ENCODE assay signal across 14 mouse cellular contexts in genomic region chr11:30231336-30231735, GRCm38 (mm10). TPM values are rescaled to one million over a fixed set of nuclear protein-coding genes. Genes with fewer than 3 reads are reported as not detected.
DNase-seq lines count a peak whose midpoint lies in the region; ATAC-seq and TF ChIP-seq lines count a peak whose summit lies in the region.
"Had no signal": no experiment of that assay in that cellular context is flagged by ENCODE, and none has a peak within 500 bp of the region (broad histone marks: within the 10 kb centered on the region; RNA-seq: fewer than 3 reads in every experiment).

No protein-coding gene starts in this region.

- WGBS in heart, adult 2 months: 11% methylated on average over 3 of the region's 3 CpGs
- 68% methylated on average over 3 of the region's 3 CpGs for WGBS in heart, embryonic 11.5 days (ENCODE audit: insufficient replicate concordance)
- 47% methylated on average over 3 of the region's 3 CpGs for WGBS in kidney, adult 2 months

- no peak for TF ChIP-seq POLR2A in heart, adult 2 months (IDR thresholded peaks at IDR 0.05; ENCODE audit: insufficient read depth, low read depth, low read length)
- no peak for TF ChIP-seq POLR2A in kidney, adult 2 months (IDR thresholded peaks at IDR 0.05; ENCODE audit: low read depth, low read length)

- ATAC-seq in heart, embryonic 11.5 days (replicated peaks; ENCODE audit: insufficient number of reproducible peaks, low FRiP score, low TSS enrichment): no peak
- ATAC-seq in megakaryocyte, adult 5-6 weeks (ENCODE audit: poor library complexity, severe bottlenecking): peak; percentile 45
- no peak for ATAC-seq in erythroblast, adult 5-6 weeks (replicated peaks; ENCODE audit: low FRiP score, poor library complexity, severe bottlenecking)
- ATAC-seq: midbrain, embryonic 15.5 days had no signal

- peak overlapping the region; percentile 60 for H3K27ac ChIP-seq in heart, adult 2 months
- no peak overlapping the region for H3K27ac ChIP-seq in heart, embryonic 11.5 days (ENCODE audit: low read depth, low read length)
- H3K27ac ChIP-seq in kidney, adult 2 months (ENCODE audit: insufficient read depth, low read depth, low read length): peak overlapping the region; percentile 98
- H3K27ac ChIP-seq: left cerebral cortex, adult 2 months; macrophage; midbrain, embryonic 15.5 days; neural tube, embryonic 12.5 days had no signal

- H3K79me2 ChIP-seq in heart, adult 2 months (replicated peaks; ENCODE audit: control insufficient read depth, insufficient read depth, low read length): peaks cover 13% of the 10 kb centered on the region

- H3K4me3 ChIP-seq in heart, adult 2 months: no peak overlapping the region; the same call in 1 of the 2 replicates
- no peak overlapping the region for H3K4me3 ChIP-seq in heart, embryonic 11.5 days (ENCODE audit: low read depth, low read length)
- no peak overlapping the region for H3K4me3 ChIP-seq in kidney, adult 2 months (ENCODE audit: insufficient read depth, low read depth, low read length)
- H3K4me3 ChIP-seq: erythroblast, embryonic 14.5 days; left cerebral cortex, adult 2 months; midbrain, embryonic 15.5 days; neural tube, embryonic 12.5 days had no signal

- TF ChIP-seq EP300 in heart, adult 2 months (IDR thresholded peaks at IDR 0.05; ENCODE audit: insufficient read depth, low read depth, low read length): no peak

- no peak overlapping the region for H3K4me2 ChIP-seq in heart, embryonic 11.5 days
- H3K4me2 ChIP-seq: liver, embryonic 11.5 days; midbrain, embryonic 15.5 days; neural tube, embryonic 12.5 days had no signal

- H3K36me3 ChIP-seq in heart, adult 2 months (ENCODE audit: control insufficient read depth, insufficient read depth, low read length): peaks cover 69% of the 10 kb centered on the region
- 0 out of 2 replicates have a peak, but pooled peaks cover 3% of the 10 kb centered on the region for H3K36me3 ChIP-seq in heart, embryonic 11.5 days (ENCODE audit: control insufficient read depth, insufficient read depth, low read length)
- no peaks in the 10 kb centered on the region for H3K36me3 ChIP-seq in kidney, adult 2 months (ENCODE audit: control insufficient read depth, insufficient read depth, low read length)

- no peak overlapping the region for H3K9ac ChIP-seq in heart, adult 2 months (ENCODE audit: low read depth, low read length)
- H3K9ac ChIP-seq in heart, embryonic 11.5 days (ENCODE audit: low read depth, low read length): no peak overlapping the region
- H3K9ac ChIP-seq: midbrain, embryonic 15.5 days; neural tube, embryonic 12.5 days had no signal

- H3K27me3 ChIP-seq in heart, adult 2 months (ENCODE audit: control insufficient read depth, insufficient read depth, low read length): no peaks in the 10 kb centered on the region
- H3K27me3 ChIP-seq in heart, embryonic 11.5 days (ENCODE audit: control insufficient read depth, insufficient read depth, low read length): no peaks in the 10 kb centered on the region
- no peaks in the 10 kb centered on the region for H3K27me3 ChIP-seq in kidney, adult 2 months (replicated peaks; ENCODE audit: control insufficient read depth, insufficient read depth, low read length)
- H3K27me3 ChIP-seq: midbrain, embryonic 15.5 days; neural tube, embryonic 12.5 days had no signal

- intact Hi-C loops in heart, adult 2 months (cut with DNase I): loop anchor here (2.0 to 10.0 kb wide), 2 partner anchors 27 to 243 kb away; partner anchors contain the start of gene 4930505A04Rik

- peaks cover 44% of the 10 kb centered on the region for H3K4me1 ChIP-seq in heart, adult 2 months (ENCODE audit: control insufficient read depth, insufficient read depth, low read length)
- peaks cover 34% of the 10 kb centered on the region for H3K4me1 ChIP-seq in heart, embryonic 11.5 days (ENCODE audit: control insufficient read depth, insufficient read depth, low read length)
- peaks cover 30% of the 10 kb centered on the region for H3K4me1 ChIP-seq in kidney, adult 2 months (ENCODE audit: control insufficient read depth, insufficient read depth, low read length)

- TF ChIP-seq CTCF in heart, adult 2 months (IDR thresholded peaks at IDR 0.05): no peak
- no peak for TF ChIP-seq CTCF in kidney, adult 2 months (conservative IDR thresholded peaks at IDR 0.05; ENCODE audit: insufficient read depth, insufficient read length, low read depth, low read length)

- DNase-seq in heart, adult 2 months: no peak
- no peak for DNase-seq in kidney, adult 2 months
- no peak for DNase-seq in kidney, postnatal 25 days
- DNase-seq in 416B (ENCODE audit: low read depth): peak; percentile 39
- DNase-seq: cerebellum, adult 8-10 months had no signal

- no peaks in the 10 kb centered on the region for H3K9me3 ChIP-seq in heart, embryonic 11.5 days (replicated peaks; ENCODE audit: control insufficient read depth, low read length)
- H3K9me3 ChIP-seq: midbrain, embryonic 15.5 days; neural tube, embryonic 12.5 days had no signal

RNA-seq across cellular contexts. Expression of gene Sptbn1, which starts 36.6 kb away (rescaled TPM):
- 100 to 1,000 TPM; 509 to 570 TPM for total RNA-seq in heart, adult 2 months (2021)
- polyA plus RNA-seq in heart, adult 2 months (2012; rRNA removed): 169 and 246 TPM in 2 replicates
- polyA plus RNA-seq in heart, embryonic 11.5 days (2014; fragmentation: Nextera tagmentation; extraction: Ambion mirVana): 156 and 175 TPM in 2 replicates
- polyA plus RNA-seq in kidney, adult 2 months (2012; rRNA removed): 118 and 140 TPM in 2 replicates
- total RNA-seq in megakaryocyte, adult 5-6 weeks (2015): 82.9 and 85.0 TPM in 2 replicates
- 119 and 134 TPM in 2 replicates for total RNA-seq in megakaryocyte, adult 5-6 weeks (2017)
- 21.9 and 28.4 TPM in 2 replicates for total RNA-seq in erythroblast, adult 5-6 weeks (2015; ENCODE audit: low replicate concordance)
- total RNA-seq in erythroblast, adult 5-6 weeks (2017; ENCODE audit: low replicate concordance): 22.6 and 27.8 TPM in 2 replicates
